Mouse (Mus musculus) retina, postnatal 7 days (tissue): ENCODE measurements around the gene Gm44596.
"Not testable (repeated sequence)": the region's sequence is repeated elsewhere in the genome, so short reads cannot be mapped to it uniquely, and the experiment has no call there.

Experiments
- DNase-seq: peaks from one replicate; pipeline ENCODE4 v3.0.0-alpha.2; 2012; ENCODE audit warnings: low read depth, low spot score

Gene Gm44596

DNA sequence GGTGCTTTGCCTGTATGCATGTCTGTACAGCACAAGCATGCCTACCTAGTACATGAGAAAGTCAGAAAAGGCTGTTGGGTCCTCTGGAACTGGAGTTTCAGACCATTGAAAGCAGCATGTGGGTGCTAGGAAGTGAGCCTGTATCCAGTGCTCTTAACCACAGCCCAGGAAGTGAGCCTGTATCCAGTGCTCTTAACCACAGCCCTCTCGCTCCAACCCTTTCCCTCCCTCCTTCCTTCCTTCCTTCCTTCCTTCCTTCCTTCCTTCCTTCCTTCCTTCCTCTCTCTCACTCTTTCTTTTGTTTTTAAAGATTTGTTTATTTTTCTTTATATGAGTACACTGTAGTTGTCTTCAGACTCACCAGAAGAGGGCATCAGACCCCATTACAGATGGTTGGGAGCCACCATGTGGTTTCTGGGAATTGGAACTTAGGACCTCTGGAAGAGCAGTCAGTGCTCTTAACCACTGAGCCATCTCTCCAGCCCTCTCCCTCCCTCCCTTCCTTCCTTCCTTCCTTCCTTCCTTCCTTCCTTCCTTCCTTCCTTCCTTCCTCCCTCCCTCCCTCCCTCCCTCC is 5.4 kb downstream of the Gm44596 start:
- DNase-seq = not testable (repeated sequence)

GRCm38 (mm10) chr6:128381254-128381653 is 6.0 kb downstream of the Gm44596 start:
- no peak for DNase-seq

- no peak for DNase-seq
Observed at GRCm38 (mm10) chr6:128383752-128384151, 8.4 kb downstream of the Gm44596 start.

DNA sequence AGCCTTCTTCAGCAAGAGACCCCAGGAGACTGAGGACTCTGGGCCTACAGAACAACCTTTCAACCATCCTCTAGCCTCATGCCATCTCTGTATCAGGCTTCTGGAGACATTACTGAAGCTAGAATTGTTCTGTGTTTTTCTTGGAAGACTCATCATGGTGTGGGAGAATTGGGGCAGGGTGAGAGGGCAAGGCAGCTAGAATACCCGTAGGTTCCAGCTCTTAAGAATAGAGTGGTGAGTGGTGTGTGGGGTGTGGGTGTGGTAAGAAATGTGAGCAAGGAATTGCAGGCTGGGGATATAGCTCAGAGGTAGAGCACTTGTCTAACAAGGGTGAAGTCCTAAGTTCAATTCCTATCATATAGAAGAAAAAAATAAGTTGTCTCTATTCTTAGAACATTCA is 9.7 kb downstream of the Gm44596 start:
- no peak for DNase-seq

DNA sequence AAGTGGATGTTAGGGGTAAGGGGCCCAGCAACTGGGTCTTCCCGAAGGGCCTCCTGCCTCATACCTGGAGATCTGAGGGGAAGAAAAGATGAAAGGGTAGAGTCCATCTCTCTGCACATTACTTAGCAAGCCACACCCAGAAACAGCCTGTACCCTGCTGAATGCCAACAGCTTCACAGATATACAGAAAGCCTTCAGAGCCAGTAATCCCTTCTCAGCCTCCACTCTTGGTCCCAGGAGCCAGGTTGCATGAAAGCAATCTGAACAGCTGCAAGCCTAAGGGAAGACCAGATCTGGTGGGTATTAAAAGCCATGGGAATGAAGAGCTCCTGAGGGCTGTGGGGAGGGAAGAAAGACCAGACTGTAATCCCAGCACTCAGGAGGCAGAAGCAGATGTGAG is 13.9 kb downstream of the Gm44596 start:
- no peak for DNase-seq

DNA sequence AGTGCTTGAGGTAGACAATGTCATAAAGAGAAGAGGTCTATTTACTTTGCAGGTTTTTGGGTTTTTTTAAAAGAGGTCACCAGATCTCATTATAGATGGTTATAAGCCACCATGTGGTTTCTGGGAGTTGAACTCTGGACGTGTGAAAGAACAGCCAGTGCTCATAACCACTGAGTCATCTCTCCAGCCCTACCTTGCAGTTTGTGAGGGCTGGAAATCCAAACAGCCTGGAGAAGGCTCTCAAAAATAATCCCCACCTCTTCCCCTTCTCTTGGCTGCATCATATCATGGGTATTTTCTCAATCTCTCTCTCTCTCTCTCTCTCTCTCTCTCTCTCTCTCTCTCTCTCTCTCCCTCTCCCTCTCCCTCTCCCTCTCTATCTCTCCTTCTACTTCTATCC is 15.4 kb downstream of the Gm44596 start:
- DNase-seq = no peak

- no peak for DNase-seq
Observed at GRCm38 (mm10) chr6:128397574-128398261, 22.4 kb downstream of the Gm44596 start.

GRCm38 (mm10) chr6:128398996-128399395 is 23.7 kb downstream of the Gm44596 start, which contains the start of gene Nrip2:
Gene Nrip2, plus strand, starts transcription at chr6:128399296.
- no peak for DNase-seq

GRCm38 (mm10) chr6:128399421-128400185 is 24.3 kb downstream of the Gm44596 start:
- DNase-seq = no peak

DNA sequence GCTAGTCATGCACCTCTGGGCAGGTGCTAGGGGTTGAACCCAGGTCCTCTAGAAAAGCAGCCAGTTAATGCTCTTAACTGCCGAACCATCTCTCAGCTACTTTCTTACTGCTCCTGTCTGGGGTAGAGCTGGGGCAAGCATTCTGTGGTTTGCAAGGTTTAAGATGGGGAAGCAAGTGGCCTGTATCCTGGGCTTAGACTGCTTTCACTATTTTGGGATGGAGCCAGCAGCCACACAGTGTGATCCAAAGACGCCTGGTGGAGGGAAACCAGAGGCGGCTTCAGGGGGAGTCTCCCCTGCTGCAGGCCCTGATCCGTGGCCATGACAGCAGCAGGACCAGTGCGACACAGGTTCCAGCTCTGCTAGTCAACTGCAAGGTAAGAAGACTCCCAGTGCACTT is 29.4 kb downstream of the Gm44596 start:
- DNase-seq = no peak

GRCm38 (mm10) chr6:128408544-128409125 is 33.3 kb downstream of the Gm44596 start:
- DNase-seq = no peak

DNA sequence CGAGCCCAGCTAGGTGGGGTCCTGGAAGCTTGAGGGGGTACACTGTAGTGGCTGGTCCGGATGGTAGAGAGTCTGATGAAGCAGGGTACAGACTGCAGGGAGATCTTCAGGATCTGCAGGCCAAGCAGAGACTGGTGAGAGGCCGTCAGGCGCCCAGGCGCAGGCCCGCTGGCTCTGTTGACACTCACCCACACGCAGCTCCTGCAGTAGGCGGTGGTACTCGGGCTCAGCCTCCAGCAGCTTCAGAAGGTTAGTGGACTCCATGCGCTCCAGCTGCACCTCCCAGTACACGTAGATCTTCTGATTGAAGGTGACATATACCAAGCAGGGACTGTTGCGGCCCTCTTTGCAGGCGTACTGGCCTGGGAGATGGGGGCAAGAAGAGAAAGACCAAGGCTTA is 35.0 kb downstream of the Gm44596 start:
- DNase-seq = no peak

DNA sequence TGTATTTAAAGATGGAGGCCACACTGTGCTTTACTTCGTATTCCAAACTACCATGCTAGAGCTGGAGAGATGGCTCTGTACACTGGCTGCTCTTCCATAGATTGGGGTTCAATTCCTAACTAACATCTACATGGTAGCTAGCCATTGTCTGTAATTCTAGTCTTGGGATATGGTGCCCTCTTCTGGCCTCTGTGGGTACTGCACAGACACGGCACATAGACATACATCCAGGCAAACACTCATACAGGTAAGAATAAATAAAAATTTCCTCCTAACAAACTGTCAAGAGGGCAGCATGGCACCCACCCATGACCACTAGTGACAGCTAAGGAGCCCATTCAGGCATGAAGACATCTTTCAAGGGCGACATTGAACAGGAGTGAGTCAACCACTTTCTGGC is 35.8 kb downstream of the Gm44596 start:
- peak; percentile 57 for DNase-seq

GRCm38 (mm10) chr6:128416169-128416568 is 40.9 kb downstream of the Gm44596 start:
- no peak for DNase-seq

- DNase-seq = no peak
Observed at GRCm38 (mm10) chr6:128418076-128418475, 42.8 kb downstream of the Gm44596 start.

- DNase-seq = no peak
Observed at GRCm38 (mm10) chr6:128421036-128421435, 45.7 kb downstream of the Gm44596 start.

- no peak for DNase-seq
Observed at GRCm38 (mm10) chr6:128421480-128421879, 46.2 kb downstream of the Gm44596 start.

DNA sequence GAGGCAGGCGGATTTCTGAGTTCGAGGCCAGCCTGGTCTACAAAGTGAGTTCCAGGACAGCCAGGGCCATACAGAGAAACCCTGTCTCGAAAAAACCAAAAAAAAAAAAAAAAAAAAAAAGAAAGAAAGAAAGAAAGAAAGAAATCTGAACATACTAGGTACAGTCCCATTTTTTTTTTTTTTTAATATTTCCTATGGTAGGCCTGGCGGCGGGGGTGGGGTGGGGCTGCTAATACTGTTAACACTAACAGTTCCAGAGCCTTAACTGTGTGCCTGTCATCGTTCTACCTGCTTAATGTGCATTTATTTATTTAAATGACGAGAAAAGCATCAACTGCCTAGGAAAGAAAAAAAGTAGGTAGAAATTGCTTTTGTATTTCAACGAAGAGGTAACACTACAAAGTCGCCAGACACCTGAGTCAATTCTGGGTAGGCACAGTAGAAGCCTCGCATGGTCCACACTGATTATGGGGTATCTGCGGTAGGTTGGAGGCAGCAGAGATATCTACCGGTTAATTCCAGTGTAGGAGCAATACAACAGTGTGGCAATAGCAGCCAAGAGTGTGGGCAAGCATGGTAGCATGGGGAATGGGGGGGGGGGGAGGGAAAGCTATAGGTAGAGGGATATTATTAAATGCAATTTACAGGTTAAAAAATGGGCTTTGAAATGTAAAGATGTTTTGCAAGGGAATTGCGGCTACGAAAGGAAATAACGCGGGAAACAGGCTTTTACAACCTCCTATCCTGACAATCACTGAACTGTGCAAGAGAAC is 48.4 kb downstream of the Gm44596 start:
- no peak for DNase-seq

- peak; percentile 97 for DNase-seq
Observed at GRCm38 (mm10) chr6:128424269-128425019, 49.1 kb downstream of the Gm44596 start, which contains the start of gene Itfg2. Gene Itfg2, minus strand, starts transcription at chr6:128424931.

GRCm38 (mm10) chr6:128425046-128425445 is 49.7 kb downstream of the Gm44596 start:
- no peak for DNase-seq

GRCm38 (mm10) chr6:128427571-128427970 is 52.3 kb downstream of the Gm44596 start:
- no peak for DNase-seq
